Mouse (Mus musculus) forebrain, postnatal 0 days (tissue): Measurements from ENCODE around the gene Zfp790. TPM values are rescaled to one million over a fixed set of nuclear protein-coding genes. Genes with fewer than 3 reads are reported as not detected.

Source experiments
- ATAC-seq: fragments of 200-750 bp; cut with Nextera tagmentation; 2 replicates; pipeline ENCODE4 v1.8.0; 2017; ENCODE audit warnings: mild to moderate bottlenecking, moderate library complexity
- DNase-seq: peaks from one replicate; pipeline ENCODE4 v3.0.0-alpha.2; 2015
- H3K27ac ChIP-seq: fragments of 300-500 bp; sonication (generic); 2 replicates; pipeline ENCODE4 v1.5.1; 2014; ENCODE audit warnings: low read depth, mild to moderate bottlenecking, antibody characterized with exemption, low read length, moderate library complexity, mixed read lengths
- H3K27me3 ChIP-seq: fragments of 300-500 bp; sonication (generic); 2 replicates; pipeline ENCODE4 v1.6.1; 2014; ENCODE audit warnings: mild to moderate bottlenecking, low read length, mixed read lengths; ENCODE audit not compliant: insufficient read depth
- H3K36me3 ChIP-seq: fragments of 300-500 bp; sonication (generic); 2 replicates; pipeline ENCODE4 v1.6.1; 2014; ENCODE audit warnings: mild to moderate bottlenecking, moderate library complexity; ENCODE audit not compliant: insufficient read depth
- H3K4me1 ChIP-seq: fragments of 300-500 bp; sonication (generic); 2 replicates; pipeline ENCODE4 v1.6.1; 2014; ENCODE audit warnings: antibody characterized with exemption; ENCODE audit not compliant: insufficient read depth
- H3K4me2 ChIP-seq: fragments of 300-500 bp; sonication (generic); 2 replicates; pipeline ENCODE4 v1.6.1; 2014; ENCODE audit warnings: low read depth, mild to moderate bottlenecking, moderate library complexity
- H3K4me3 ChIP-seq: fragments of 300-500 bp; sonication (generic); 2 replicates; pipeline ENCODE4 v1.5.1; 2014; ENCODE audit warnings: low read depth, low read length, mixed read lengths
- H3K9ac ChIP-seq: fragments of 300-500 bp; sonication (generic); 2 replicates; pipeline ENCODE4 v1.6.1; 2014; ENCODE audit warnings: mild to moderate bottlenecking
- H3K9me3 ChIP-seq: fragments of 300-500 bp; sonication (generic); 2 replicates; pipeline ENCODE4 v1.6.1; 2016; ENCODE audit warnings: low read length
- CTCF ChIP-seq: sonication (generic); IDR thresholded peaks from 2 replicates; pipeline ENCODE4 v1.5.1; 2016; ENCODE audit warnings: antibody characterized with exemption, control low read depth, low read depth
- WGBS: fragments of 180-500 bp; shearing (Covaris S2); extraction: QIAGEN DNeasy Blood & Tissue Kit; methylation state at CpG from one replicate; pipeline ENCODE4 v1.1.7; 2014; 5-methylcytosine and 5-hydroxymethylcytosine counted together
- polyA plus RNA-seq: library from polyadenylated mRNA; unstranded; fragments of >200 nt; fragmentation: Nextera tagmentation; extraction: Ambion mirVana; gene quantifications from 2 replicates; pipeline ENCODE4 v1.2.1, GENCODE M21; 2015
- total RNA-seq: library from RNA; depleted of rRNA; stranded (reverse); fragments of >200 nt; gene quantifications from 2 replicates; pipeline ENCODE4 v1.2.3, GENCODE M21; 2014

Zfp790 gene
- total and polyA plus RNA-seq, 2 experiments from 2014 or later, result 12.2 to 15.6 TPM

DNA sequence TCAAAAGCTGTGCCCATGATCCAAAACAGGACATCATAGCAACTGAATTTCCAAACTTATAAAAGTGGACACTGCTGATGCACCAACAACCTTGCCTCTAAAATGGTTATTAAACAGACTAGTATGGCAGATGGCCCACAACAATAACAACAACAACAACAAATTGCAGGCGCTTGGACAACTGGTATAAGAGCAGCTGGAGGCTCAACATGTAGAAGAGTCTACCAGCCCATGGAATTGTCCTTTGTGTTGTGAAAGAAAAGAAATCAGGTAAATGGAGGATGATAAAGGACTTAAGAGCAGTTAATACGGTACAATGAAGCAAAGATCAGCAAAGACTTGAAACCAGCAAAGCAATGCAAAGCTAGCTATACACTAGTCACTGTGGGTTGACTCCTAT is 1.5 kb upstream of the Zfp790 start:
- Histone ChIP-seq H3K27ac (no peak overlapping the region), H3K4me3 (no peak overlapping the region), H3K4me2 (peak overlapping the region; percentile 71), H3K9me3 (no peaks in the 10 kb centered on the region), H3K27me3 (no peaks in the 10 kb centered on the region), H3K9ac (no peak overlapping the region), H3K4me1 (peaks cover 21% of the 10 kb centered on the region), H3K36me3 (no peaks in the 10 kb centered on the region)
- WGBS, result 93% methylated on average over 2 of the region's 2 CpGs
- TF ChIP-seq CTCF, result no peak
- no peak for DNase-seq
- ATAC-seq, result no peak

- no peak for TF ChIP-seq CTCF
- H3K4me1 ChIP-seq, result peaks cover 21% of the 10 kb centered on the region
- peak overlapping the region; percentile 65 for H3K4me3 ChIP-seq
- H3K27me3 ChIP-seq, result no peaks in the 10 kb centered on the region
- no peaks in the 10 kb centered on the region for H3K36me3 ChIP-seq
- peak overlapping the region; percentile 61 for H3K9ac ChIP-seq
- H3K4me2 ChIP-seq, result peak overlapping the region; percentile 71
- WGBS, result under 1% methylated on average over 12 of the region's 12 CpGs
- ATAC-seq (peak; percentile 36), DNase-seq (no peak)
- H3K9me3 ChIP-seq, result no peaks in the 10 kb centered on the region
- peak overlapping the region; percentile 78 for H3K27ac ChIP-seq
These were observed 691 bp upstream of the Zfp790 start for GRCm38 (mm10) chr7:29815061-29815784.

- H3K36me3 ChIP-seq, result peaks cover 17% of the 10 kb centered on the region
- peak; percentile 94 for DNase-seq
- H3K9me3 ChIP-seq, result no peaks in the 10 kb centered on the region
- peaks cover 21% of the 10 kb centered on the region for H3K4me1 ChIP-seq
- peak overlapping the region; percentile 83 for H3K27ac ChIP-seq
- H3K4me2 ChIP-seq, result peak overlapping the region; percentile 66
- H3K4me3 ChIP-seq, result peak overlapping the region; percentile 60
- H3K27me3 ChIP-seq, result no peaks in the 10 kb centered on the region
- no peak for TF ChIP-seq CTCF
- WGBS, result 2% methylated on average over 12 of the region's 12 CpGs
- peak; percentile 74 for ATAC-seq
- peak overlapping the region; percentile 56 for H3K9ac ChIP-seq
These were observed 2.8 kb downstream of the Zfp790 start for GRCm38 (mm10) chr7:29818619-29819254.

- ATAC-seq (no peak), DNase-seq (no peak)
- Histone ChIP-seq H3K9me3 (no peaks in the 10 kb centered on the region), H3K4me2 (no peak overlapping the region), H3K9ac (no peak overlapping the region), H3K36me3 (peaks cover 73% of the 10 kb centered on the region), H3K27me3 (no peaks in the 10 kb centered on the region), H3K4me3 (no peak overlapping the region), H3K27ac (no peak overlapping the region), H3K4me1 (no peaks in the 10 kb centered on the region)
- no peak for TF ChIP-seq CTCF
- 90% methylated on average over 12 of the region's 12 CpGs for WGBS
These were observed 12.1 kb downstream of the Zfp790 start for GRCm38 (mm10) chr7:29828001-29828400.

DNA sequence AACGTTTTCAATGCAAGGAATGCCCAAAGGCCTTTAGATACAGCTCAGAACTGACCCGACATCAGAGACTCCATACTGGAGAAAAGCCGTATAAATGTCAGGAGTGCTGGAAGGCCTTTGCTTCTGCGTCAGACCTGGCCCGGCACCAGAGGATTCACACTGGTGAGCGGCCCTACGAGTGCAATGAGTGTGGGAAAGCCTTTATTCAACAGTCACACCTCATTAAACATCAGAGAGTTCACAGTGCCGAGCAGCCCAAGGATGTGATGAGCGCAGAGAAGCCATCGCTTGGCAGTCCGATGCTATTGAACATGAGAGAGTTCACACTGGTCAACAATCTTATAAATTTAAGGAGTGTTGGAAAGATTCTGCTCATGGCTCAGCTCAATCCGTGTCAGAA is 13.9 kb downstream of the Zfp790 start:
- no peak overlapping the region for H3K4me2 ChIP-seq
- TF ChIP-seq CTCF, result no peak
- ATAC-seq, result no peak
- no peaks in the 10 kb centered on the region for H3K4me1 ChIP-seq
- H3K27ac ChIP-seq, result no peak overlapping the region
- peaks cover 69% of the 10 kb centered on the region for H3K36me3 ChIP-seq
- H3K4me3 ChIP-seq, result no peak overlapping the region
- WGBS, result 88% methylated on average over 12 of the region's 12 CpGs
- DNase-seq, result no peak
- H3K9ac ChIP-seq, result no peak overlapping the region
- no peaks in the 10 kb centered on the region for H3K27me3 ChIP-seq
- no peaks in the 10 kb centered on the region for H3K9me3 ChIP-seq

DNA sequence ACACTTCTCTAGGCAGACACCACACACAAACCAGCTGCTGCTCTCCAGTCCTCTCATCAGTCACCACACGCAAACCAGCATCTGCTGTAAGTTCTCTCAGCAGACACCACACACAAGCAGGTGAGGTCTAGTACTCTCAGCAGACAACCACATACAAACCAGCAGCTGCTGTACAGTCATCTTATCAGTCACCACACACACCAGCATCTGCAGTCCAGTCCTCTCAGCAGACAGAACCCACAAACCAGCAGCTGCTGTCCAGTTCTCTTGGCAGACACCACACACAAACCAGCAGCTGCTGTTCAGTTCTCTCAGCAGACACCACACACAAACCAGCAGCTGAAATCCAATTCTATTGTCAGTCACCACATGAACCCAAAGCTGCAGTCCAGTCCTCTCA is 20.9 kb downstream of the Zfp790 start:
- no peak for TF ChIP-seq CTCF
- Histone ChIP-seq H3K27me3 (no peaks in the 10 kb centered on the region), H3K9ac (no peak overlapping the region), H3K36me3 (peaks cover 19% of the 10 kb centered on the region), H3K4me3 (no peak overlapping the region), H3K4me1 (no peaks in the 10 kb centered on the region), H3K9me3 (no peaks in the 10 kb centered on the region), H3K4me2 (no peak overlapping the region), H3K27ac (no peak overlapping the region)
- 97% methylated on average over 1 of the region's 1 CpGs for WGBS
- DNase-seq (no peak), ATAC-seq (no peak)

- Histone ChIP-seq H3K4me2 (no peak overlapping the region), H3K36me3 (peaks cover 6% of the 10 kb centered on the region), H3K27me3 (no peaks in the 10 kb centered on the region), H3K27ac (no peak overlapping the region), H3K4me1 (no peaks in the 10 kb centered on the region), H3K9me3 (no peaks in the 10 kb centered on the region), H3K9ac (no peak overlapping the region), H3K4me3 (no peak overlapping the region)
- DNase-seq (no peak), ATAC-seq (no peak)
- 84% methylated on average over 3 of the region's 3 CpGs for WGBS
- no peak for TF ChIP-seq CTCF
These were observed 23.3 kb downstream of the Zfp790 start for GRCm38 (mm10) chr7:29839256-29839655.
